Mouse (Mus musculus): ENCODE results near the gene Kcnip4.

The Kcnip4 gene

GRCm38 (mm10) chr5:48889395-48890194, 635.1 kb downstream of the Kcnip4 start:
- no peak for DNase-seq (ENCODE audit: low spot score)

- DNase-seq (ENCODE audit: low spot score): no peak
Measured at GRCm38 (mm10) chr5:48878081-48878480, 646.6 kb downstream of the Kcnip4 start.

- DNase-seq (ENCODE audit: low spot score): no peak
Measured at GRCm38 (mm10) chr5:48864268-48864967, 660.3 kb downstream of the Kcnip4 start.

GRCm38 (mm10) chr5:48840971-48841370, 683.7 kb downstream of the Kcnip4 start:
- DNase-seq (ENCODE audit: low spot score): no peak

GRCm38 (mm10) chr5:48795526-48795925, 729.2 kb downstream of the Kcnip4 start:
- DNase-seq (ENCODE audit: low spot score): no peak

- DNase-seq (ENCODE audit: low spot score): no peak
Measured at GRCm38 (mm10) chr5:48779376-48779775, 745.3 kb downstream of the Kcnip4 start.

- no peak for DNase-seq (ENCODE audit: low spot score)
Measured at GRCm38 (mm10) chr5:48748613-48749012, 776.1 kb downstream of the Kcnip4 start.

GRCm38 (mm10) chr5:48737640-48738039, 787.1 kb downstream of the Kcnip4 start:
- DNase-seq (ENCODE audit: low spot score): no peak

- no peak for DNase-seq (ENCODE audit: low spot score)
Measured at GRCm38 (mm10) chr5:48718166-48718565, 806.5 kb downstream of the Kcnip4 start.

- no peak for DNase-seq (ENCODE audit: low spot score)
Measured at GRCm38 (mm10) chr5:48705997-48706396, 818.7 kb downstream of the Kcnip4 start.

- no peak for DNase-seq (ENCODE audit: low spot score)
Measured at GRCm38 (mm10) chr5:48687068-48687467, 837.6 kb downstream of the Kcnip4 start.

- no peak for DNase-seq (ENCODE audit: low spot score)
Measured at GRCm38 (mm10) chr5:48679733-48680595, 844.7 kb downstream of the Kcnip4 start.

GRCm38 (mm10) chr5:48662504-48662903, 862.2 kb downstream of the Kcnip4 start:
- no peak for DNase-seq (ENCODE audit: low spot score)

GRCm38 (mm10) chr5:48659975-48660374, 864.7 kb downstream of the Kcnip4 start:
- no peak for DNase-seq (ENCODE audit: low spot score)

- no peak for DNase-seq (ENCODE audit: low spot score)
Measured at GRCm38 (mm10) chr5:48650496-48650895, 874.2 kb downstream of the Kcnip4 start.

- DNase-seq (ENCODE audit: low spot score): no peak
Measured at GRCm38 (mm10) chr5:48636675-48637074, 888.0 kb downstream of the Kcnip4 start.

- no peak for DNase-seq (ENCODE audit: low spot score)
Measured at GRCm38 (mm10) chr5:48633631-48634030, 891.1 kb downstream of the Kcnip4 start.

- no peak for DNase-seq (ENCODE audit: low spot score)
Measured at GRCm38 (mm10) chr5:48623370-48623769, 901.3 kb downstream of the Kcnip4 start.

GRCm38 (mm10) chr5:48606916-48607315, 917.8 kb downstream of the Kcnip4 start:
- no peak for DNase-seq (ENCODE audit: low spot score)

- DNase-seq (ENCODE audit: low spot score): no peak
Measured at GRCm38 (mm10) chr5:48606281-48606680, 918.4 kb downstream of the Kcnip4 start.

- DNase-seq (ENCODE audit: low spot score): no peak
Measured at GRCm38 (mm10) chr5:48599481-48600040, 925.1 kb downstream of the Kcnip4 start.

GRCm38 (mm10) chr5:48588014-48588413, 936.7 kb downstream of the Kcnip4 start:
- DNase-seq (ENCODE audit: low spot score): no peak

All from T-cell, adult 2 months (primary cell).